Mouse (Mus musculus) cerebellum, postnatal 10 days (tissue): ENCODE measurements around the gene Lbhd1.
A peak's percentile ranks its signal among the peaks of the same experiment; 100 is the strongest.
"Not testable (repeated sequence)": the region's sequence is repeated elsewhere in the genome, so short reads cannot be mapped to it uniquely, and the experiment has no call there.

Source experiments
- DNase-seq, 2 experiments: peaks; one replicate each; pipeline ENCODE4 v3.0.0; 2021; ENCODE audit warnings: mixed read lengths in 2 of 2

Gene Lbhd1

GRCm38 (mm10) chr19:8883616-8884015 lies at the start of gene Lbhd1, which contains the start of gene Gm49403:
TSS of gene Lbhd1 (plus strand) at chr19:8883732.
TSS of gene Gm49403 (plus strand) at chr19:8883930.
- DNase-seq: no peak

GRCm38 (mm10) chr19:8836327-8836726 lies 47.2 kb upstream of the Lbhd1 start:
- peak in 1 of 2 experiments; percentile 26 for DNase-seq

- DNase-seq: peak; percentile 89 to 92
Observed at GRCm38 (mm10) chr19:8837251-8837791, 46.2 kb upstream of the Lbhd1 start, which contains the start of gene Bscl2. TSS of gene Bscl2 (plus strand) at chr19:8837467.

GRCm38 (mm10) chr19:8838041-8838730 lies 45.3 kb upstream of the Lbhd1 start:
- DNase-seq: peak; percentile 77 to 84

- peak; percentile 89 to 92 for DNase-seq
Observed at GRCm38 (mm10) chr19:8839103-8839907, 44.2 kb upstream of the Lbhd1 start, which contains the start of gene Gng3. TSS of gene Gng3 (minus strand) at chr19:8839194.

- peak; percentile 87 to 88 for DNase-seq
Observed at GRCm38 (mm10) chr19:8839908-8840791, 43.4 kb upstream of the Lbhd1 start.

GRCm38 (mm10) chr19:8841012-8841411 lies 42.5 kb upstream of the Lbhd1 start:
- DNase-seq: peak; percentile 57 to 62

GRCm38 (mm10) chr19:8842961-8843360 lies 40.6 kb upstream of the Lbhd1 start:
- no peak for DNase-seq

- peak; percentile 89 to 94 for DNase-seq
Observed at GRCm38 (mm10) chr19:8844371-8845129, 39.0 kb upstream of the Lbhd1 start.

GRCm38 (mm10) chr19:8848356-8848755 lies 35.2 kb upstream of the Lbhd1 start:
- DNase-seq: no peak

GRCm38 (mm10) chr19:8850402-8850901 lies 33.1 kb upstream of the Lbhd1 start, which contains the start of gene Lrrn4cl:
TSS of gene Lrrn4cl (plus strand) at chr19:8850768.
- peak; percentile 50 to 53 for DNase-seq

GRCm38 (mm10) chr19:8851639-8852038 lies 31.9 kb upstream of the Lbhd1 start:
- no peak for DNase-seq

- DNase-seq: no peak
Observed at GRCm38 (mm10) chr19:8852236-8852928, 31.1 kb upstream of the Lbhd1 start.

GRCm38 (mm10) chr19:8853117-8853516 lies 30.4 kb upstream of the Lbhd1 start:
- DNase-seq: no peak

- peak; percentile 61 to 70 for DNase-seq
Observed at GRCm38 (mm10) chr19:8857689-8858088, 25.8 kb upstream of the Lbhd1 start.

- peak in 1 of 2 experiments; percentile 42 for DNase-seq
Observed at GRCm38 (mm10) chr19:8859018-8859417, 24.5 kb upstream of the Lbhd1 start.

GRCm38 (mm10) chr19:8864265-8864664 lies 19.3 kb upstream of the Lbhd1 start:
- DNase-seq: no peak

- DNase-seq: not testable (repeated sequence)
Observed at GRCm38 (mm10) chr19:8870381-8870780, 13.2 kb upstream of the Lbhd1 start.

GRCm38 (mm10) chr19:8870838-8871237 lies 12.7 kb upstream of the Lbhd1 start:
- DNase-seq: peak in 1 of 2 experiments; percentile 35
